Mouse (Mus musculus) layer of hippocampus, adult 18-20 months (tissue): Measurements from ENCODE around the gene Kdm5b. TPM values are rescaled to one million over a fixed set of nuclear protein-coding genes. Genes with fewer than 3 reads are reported as not detected.

ENCODE experiments used
- DNase-seq, 2 experiments: peaks; one replicate each; pipeline ENCODE4 v3.0.0; 2022; ENCODE audit warnings: low spot score in 2 of 2
- total RNA-seq, 2 experiments: library from RNA; stranded (reverse); gene quantifications; 2 replicates each; pipeline ENCODE4 v1.2.3; 2021

The Kdm5b gene
- total RNA-seq, 2 experiments from 2014 or later = 67.4 to 70.5 TPM

- DNase-seq = no peak
Observed at GRCm38 (mm10) chr1:134583560-134583959, 23.6 kb downstream of the Kdm5b start.

GRCm38 (mm10) chr1:134589676-134590075 lies 29.7 kb downstream of the Kdm5b start:
- DNase-seq = no peak

- no peak for DNase-seq
Observed at GRCm38 (mm10) chr1:134591773-134592172, 31.8 kb downstream of the Kdm5b start.

- DNase-seq = no peak
Observed at GRCm38 (mm10) chr1:134597339-134598054, 37.5 kb downstream of the Kdm5b start.

- DNase-seq = no peak
Observed at GRCm38 (mm10) chr1:134604086-134604485, 44.1 kb downstream of the Kdm5b start.

GRCm38 (mm10) chr1:134605670-134606069 lies 45.7 kb downstream of the Kdm5b start:
- no peak for DNase-seq

- no peak for DNase-seq
Observed at GRCm38 (mm10) chr1:134606381-134606780, 46.4 kb downstream of the Kdm5b start.

- no peak for DNase-seq
Observed at GRCm38 (mm10) chr1:134607279-134607678, 47.3 kb downstream of the Kdm5b start.

- no peak for DNase-seq
Observed at GRCm38 (mm10) chr1:134609172-134609571, 49.2 kb downstream of the Kdm5b start.

GRCm38 (mm10) chr1:134614554-134614953 lies 54.6 kb downstream of the Kdm5b start:
- DNase-seq = no peak

- DNase-seq = no peak
Observed at GRCm38 (mm10) chr1:134614988-134615387, 55.0 kb downstream of the Kdm5b start.

GRCm38 (mm10) chr1:134617656-134618055 lies 57.7 kb downstream of the Kdm5b start:
- DNase-seq = no peak

- DNase-seq = no peak
Observed at GRCm38 (mm10) chr1:134625325-134625724, 65.4 kb downstream of the Kdm5b start.

GRCm38 (mm10) chr1:134629455-134629854 lies 69.5 kb downstream of the Kdm5b start:
- no peak for DNase-seq

- DNase-seq = no peak
Observed at GRCm38 (mm10) chr1:134634296-134634695, 74.3 kb downstream of the Kdm5b start.

- DNase-seq = no peak
Observed at GRCm38 (mm10) chr1:134636245-134636644, 76.3 kb downstream of the Kdm5b start.

- DNase-seq = peak in 1 of 2 experiments; percentile 75
Observed at GRCm38 (mm10) chr1:134636684-134637083, 76.7 kb downstream of the Kdm5b start.

- no peak for DNase-seq
Observed at GRCm38 (mm10) chr1:134638041-134638440, 78.1 kb downstream of the Kdm5b start.

GRCm38 (mm10) chr1:134638522-134638921 lies 78.6 kb downstream of the Kdm5b start:
- peak in 1 of 2 experiments; percentile 75 for DNase-seq

- DNase-seq = no peak
Observed at GRCm38 (mm10) chr1:134639460-134639859, 79.5 kb downstream of the Kdm5b start.

GRCm38 (mm10) chr1:134641507-134641906 lies 81.5 kb downstream of the Kdm5b start:
- no peak for DNase-seq

- DNase-seq = no peak
Observed at GRCm38 (mm10) chr1:134643702-134644101, 83.7 kb downstream of the Kdm5b start.
